Mouse (Mus musculus) forebrain, embryonic 14.5 days (tissue): ENCODE data around the gene Garem2. TPM values are rescaled to one million over a fixed set of nuclear protein-coding genes. Genes with fewer than 3 reads are reported as not detected.
A peak's percentile ranks its signal among the peaks of the same experiment; 100 is the strongest.

ENCODE experiments used
- ATAC-seq: fragments of 200-750 bp; cut with Nextera tagmentation; 2 replicates; pipeline ENCODE4 v1.8.0; 2017; ENCODE audit warnings: mild to moderate bottlenecking, moderate library complexity
- DNase-seq: peaks from one replicate; pipeline ENCODE4 v3.0.0-alpha.2; 2015; ENCODE audit warnings: low spot score
- H3K27ac ChIP-seq: fragments of 300-500 bp; sonication (generic); 2 replicates; pipeline ENCODE4 v1.5.1; 2014; ENCODE audit warnings: low read depth, mild to moderate bottlenecking, control low read depth, low read length, moderate library complexity
- H3K27me3 ChIP-seq: fragments of 300-500 bp; sonication (generic); replicated peaks from 2 replicates; pipeline ENCODE4 v1.6.1; 2014; ENCODE audit warnings: low read length, control low read depth, mixed read lengths; ENCODE audit not compliant: control insufficient read depth, insufficient read depth
- H3K36me3 ChIP-seq: fragments of 300-500 bp; sonication (generic); 2 replicates; pipeline ENCODE4 v1.6.1; 2014; ENCODE audit warnings: low read length, control low read depth; ENCODE audit not compliant: control insufficient read depth, insufficient read depth
- H3K4me1 ChIP-seq: fragments of 300-500 bp; sonication (generic); 2 replicates; pipeline ENCODE4 v1.6.1; 2014; ENCODE audit warnings: antibody characterized with exemption, low read length, control low read depth; ENCODE audit not compliant: control insufficient read depth, insufficient read depth
- H3K4me2 ChIP-seq: fragments of 300-500 bp; sonication (generic); 2 replicates; pipeline ENCODE4 v1.6.1; 2014; ENCODE audit warnings: mild to moderate bottlenecking, control low read depth, low read length
- H3K4me3 ChIP-seq: fragments of 300-500 bp; sonication (generic); 2 replicates; pipeline ENCODE4 v1.5.1; 2014; ENCODE audit warnings: low read depth, low read length, control low read depth
- H3K9ac ChIP-seq: fragments of 300-500 bp; sonication (generic); 2 replicates; pipeline ENCODE4 v1.6.1; 2014; ENCODE audit warnings: mild to moderate bottlenecking, low read length, control low read depth, moderate library complexity
- H3K9me3 ChIP-seq: fragments of 300-500 bp; sonication (generic); replicated peaks from 2 replicates; pipeline ENCODE4 v1.6.1; 2016; ENCODE audit warnings: low read length, control low read depth, mixed read lengths; ENCODE audit not compliant: control insufficient read depth
- WGBS: fragments of 180-500 bp; shearing (Covaris S2); extraction: QIAGEN DNeasy Blood & Tissue Kit; methylation state at CpG from one replicate; pipeline ENCODE4 v1.1.7; 2014; 5-methylcytosine and 5-hydroxymethylcytosine counted together
- polyA plus RNA-seq: library from polyadenylated mRNA; unstranded; fragments of >200 nt; fragmentation: Nextera tagmentation; extraction: Ambion mirVana; gene quantifications from 2 replicates; pipeline ENCODE4 v1.2.1, GENCODE M21; 2014

Gene Garem2
- polyA plus RNA-seq, 1 experiment from 2014 or later = 11.3 TPM

- H3K9me3 ChIP-seq = no peaks in the 10 kb centered on the region
- H3K4me2 ChIP-seq = no peak overlapping the region
- 42% methylated on average over 10 of the region's 10 CpGs for WGBS
- no peak overlapping the region for H3K9ac ChIP-seq
- H3K27me3 ChIP-seq = peaks cover 6% of the 10 kb centered on the region; the same call in 1 of the 2 replicates
- ATAC-seq (no peak), DNase-seq (no peak)
- peaks cover 68% of the 10 kb centered on the region for H3K36me3 ChIP-seq
- no peak overlapping the region for H3K4me3 ChIP-seq
- H3K27ac ChIP-seq = no peak overlapping the region
- peaks cover 11% of the 10 kb centered on the region for H3K4me1 ChIP-seq
Measured at GRCm38 (mm10) chr5:30115718-30116117, 10.8 kb downstream of the Garem2 start.

GRCm38 (mm10) chr5:30118018-30118417 is 13.1 kb downstream of the Garem2 start:
- ATAC-seq = no peak
- Histone ChIP-seq H3K4me3 (no peak overlapping the region), H3K4me1 (peaks cover 3% of the 10 kb centered on the region; the same call in 1 of the 2 replicates), H3K36me3 (peaks cover 85% of the 10 kb centered on the region), H3K4me2 (no peak overlapping the region), H3K27ac (no peak overlapping the region), H3K9me3 (no peaks in the 10 kb centered on the region), H3K9ac (no peak overlapping the region), H3K27me3 (peaks cover 3% of the 10 kb centered on the region; the same call in 1 of the 2 replicates)
- WGBS = 78% methylated on average over 1 of the region's 1 CpGs
- no peak for DNase-seq

- H3K4me1 ChIP-seq = peaks cover 3% of the 10 kb centered on the region; the same call in 1 of the 2 replicates
- 90% methylated on average over 6 of the region's 6 CpGs for WGBS
- H3K4me2 ChIP-seq = no peak overlapping the region
- no peak overlapping the region for H3K9ac ChIP-seq
- H3K36me3 ChIP-seq = peaks cover 88% of the 10 kb centered on the region
- H3K27ac ChIP-seq = no peak overlapping the region
- no peaks in the 10 kb centered on the region for H3K9me3 ChIP-seq
- ATAC-seq (no peak), DNase-seq (no peak)
- H3K27me3 ChIP-seq = no peaks in the 10 kb centered on the region
- no peak overlapping the region for H3K4me3 ChIP-seq
Measured at GRCm38 (mm10) chr5:30119163-30119562, 14.2 kb downstream of the Garem2 start.

- ATAC-seq (no peak), DNase-seq (no peak)
- Histone ChIP-seq H3K4me2 (no peak overlapping the region), H3K4me1 (no peaks in the 10 kb centered on the region), H3K27me3 (no peaks in the 10 kb centered on the region), H3K9ac (no peak overlapping the region), H3K36me3 (peaks cover 97% of the 10 kb centered on the region), H3K4me3 (no peak overlapping the region), H3K27ac (no peak overlapping the region), H3K9me3 (no peaks in the 10 kb centered on the region)
- WGBS = 85% methylated on average over 7 of the region's 7 CpGs
Measured at GRCm38 (mm10) chr5:30120106-30120505, 15.1 kb downstream of the Garem2 start.

GRCm38 (mm10) chr5:30122481-30122880 is 17.5 kb downstream of the Garem2 start:
- H3K36me3 ChIP-seq = peaks cover 92% of the 10 kb centered on the region
- H3K4me1 ChIP-seq = no peaks in the 10 kb centered on the region
- DNase-seq = no peak
- no peaks in the 10 kb centered on the region for H3K9me3 ChIP-seq
- H3K9ac ChIP-seq = no peak overlapping the region
- no peak overlapping the region for H3K27ac ChIP-seq
- WGBS = 95% methylated on average over 6 of the region's 6 CpGs
- no peak for ATAC-seq
- no peaks in the 10 kb centered on the region for H3K27me3 ChIP-seq
- no peak overlapping the region for H3K4me3 ChIP-seq
- no peak overlapping the region for H3K4me2 ChIP-seq

- Histone ChIP-seq H3K4me3 (no peak overlapping the region), H3K27ac (no peak overlapping the region), H3K9ac (no peak overlapping the region), H3K36me3 (peaks cover 89% of the 10 kb centered on the region), H3K9me3 (no peaks in the 10 kb centered on the region), H3K4me2 (no peak overlapping the region), H3K27me3 (no peaks in the 10 kb centered on the region), H3K4me1 (no peaks in the 10 kb centered on the region)
- 41% methylated on average over 5 of the region's 5 CpGs for WGBS
- no peak for ATAC-seq
- peak; percentile 62 for DNase-seq
Measured at GRCm38 (mm10) chr5:30125587-30125986, 20.6 kb downstream of the Garem2 start.

GRCm38 (mm10) chr5:30126756-30127155 is 21.8 kb downstream of the Garem2 start:
- Histone ChIP-seq H3K27ac (no peak overlapping the region), H3K27me3 (no peaks in the 10 kb centered on the region), H3K9me3 (no peaks in the 10 kb centered on the region), H3K4me2 (no peak overlapping the region), H3K4me1 (no peaks in the 10 kb centered on the region), H3K9ac (no peak overlapping the region), H3K36me3 (peaks cover 84% of the 10 kb centered on the region), H3K4me3 (no peak overlapping the region)
- DNase-seq (no peak), ATAC-seq (no peak)
- WGBS = 89% methylated on average over 7 of the region's 7 CpGs

- Histone ChIP-seq H3K27me3 (no peaks in the 10 kb centered on the region), H3K27ac (no peak overlapping the region), H3K4me2 (no peak overlapping the region), H3K4me1 (no peaks in the 10 kb centered on the region), H3K9ac (no peak overlapping the region), H3K4me3 (no peak overlapping the region), H3K36me3 (peaks cover 82% of the 10 kb centered on the region), H3K9me3 (no peaks in the 10 kb centered on the region)
- ATAC-seq = no peak
- no peak for DNase-seq
- 95% methylated on average over 13 of the region's 13 CpGs for WGBS
Measured at GRCm38 (mm10) chr5:30127921-30128597, 23.1 kb downstream of the Garem2 start.

GRCm38 (mm10) chr5:30128680-30129079 is 23.7 kb downstream of the Garem2 start:
- 89% methylated on average over 6 of the region's 6 CpGs for WGBS
- no peak overlapping the region for H3K4me2 ChIP-seq
- peaks cover 82% of the 10 kb centered on the region for H3K36me3 ChIP-seq
- H3K9ac ChIP-seq = no peak overlapping the region
- H3K9me3 ChIP-seq = no peaks in the 10 kb centered on the region
- no peaks in the 10 kb centered on the region for H3K27me3 ChIP-seq
- no peaks in the 10 kb centered on the region for H3K4me1 ChIP-seq
- no peak for DNase-seq
- no peak for ATAC-seq
- H3K4me3 ChIP-seq = no peak overlapping the region
- no peak overlapping the region for H3K27ac ChIP-seq
